Mouse (Mus musculus) gonadal fat pad, adult 2 months (tissue): Measurements from ENCODE around the gene Mael. TPM values are rescaled to one million over a fixed set of nuclear protein-coding genes. Genes with fewer than 3 reads are reported as not detected.

Source experiments
- DNase-seq: peaks from one replicate; pipeline ENCODE4 v3.0.0-alpha.2; 2012; ENCODE audit warnings: low read depth
- polyA plus RNA-seq: library from polyadenylated mRNA; depleted of rRNA; stranded (reverse); fragments of >200 nt; gene quantifications from 2 replicates; pipeline ENCODE4 v1.2.3, GENCODE M21; 2012; rRNA removed

Gene Mael
- polyA plus RNA-seq, 1 experiment: 1.2 TPM

- DNase-seq: no peak
Observed at GRCm38 (mm10) chr1:166154162-166155112, 84.1 kb downstream of the Mael start.

GRCm38 (mm10) chr1:166153351-166154120, 85.0 kb downstream of the Mael start:
- DNase-seq: no peak

GRCm38 (mm10) chr1:166152034-166152433, 86.5 kb downstream of the Mael start:
- DNase-seq: no peak

- DNase-seq: no peak
Observed at GRCm38 (mm10) chr1:166151341-166151740, 87.2 kb downstream of the Mael start.

Other genes with a start within 250 kb of the Mael start
- 8.5 and 8.8 TPM in 2 replicates for gene Pou2f1, start 236.1 kb downstream of the Mael start, polyA plus RNA-seq
- gene Dusp27, start 110.8 kb downstream of the Mael start, polyA plus RNA-seq: 0.12 and 0.39 TPM in 2 replicates
- gene Gpa33, start 108.5 kb downstream of the Mael start, polyA plus RNA-seq: 1.1 and 1.5 TPM in 2 replicates
- gene Ildr2, start 15.4 kb upstream of the Mael start, polyA plus RNA-seq: 4.1 and 6.8 TPM in 2 replicates
- gene Tada1, start 140.3 kb upstream of the Mael start, polyA plus RNA-seq: 17.1 and 19.2 TPM in 2 replicates
- 14.1 and 14.5 TPM in 2 replicates for gene Pogk, start 171.1 kb upstream of the Mael start, polyA plus RNA-seq